In genomic region chr8:104341678-104342077, GRCm38 (mm10) we compare ENCODE assay signal across 10 mouse cellular contexts. TPM values are rescaled to one million over a fixed set of nuclear protein-coding genes. Genes with fewer than 3 reads are reported as not detected.
DNase-seq lines count a peak whose midpoint lies in the region; ATAC-seq and TF ChIP-seq lines count a peak whose summit lies in the region.
"Had no signal": no experiment of that assay in that cellular context is flagged by ENCODE, and none has a peak within 500 bp of the region (broad histone marks: within the 10 kb centered on the region; RNA-seq: fewer than 3 reads in every experiment).

No protein-coding gene starts in this region.

- H3K4me1 ChIP-seq in spleen, adult 2 months (ENCODE audit: control insufficient read depth, insufficient read depth, insufficient read length): no peaks in the 10 kb centered on the region
- peaks cover 34% of the 10 kb centered on the region for H3K4me1 ChIP-seq in liver, embryonic 13.5 days (replicated peaks)
- H3K4me1 ChIP-seq in cerebellum, adult 2 months (ENCODE audit: control insufficient read depth, insufficient read depth, low read length): peaks cover 8% of the 10 kb centered on the region; the same call in 1 of the 2 replicates

- TF ChIP-seq POLR2A in spleen, adult 2 months (IDR thresholded peaks at IDR 0.05; ENCODE audit: low read depth, low read length): no peak
- TF ChIP-seq POLR2A in cerebellum, adult 2 months (IDR thresholded peaks at IDR 0.05; ENCODE audit: borderline replicate concordance, insufficient read depth, low read length): no peak

- H3K27ac ChIP-seq in gastrocnemius, adult 2 months: peak overlapping the region; percentile 93
- peak overlapping the region; percentile 10; the same call in 1 of the 2 replicates for H3K27ac ChIP-seq in spleen, adult 2 months (ENCODE audit: insufficient read depth, low read length)
- no peak overlapping the region for H3K27ac ChIP-seq in liver, embryonic 13.5 days
- H3K27ac ChIP-seq in cerebellum, adult 2 months (ENCODE audit: insufficient read depth, low read length): no peak overlapping the region

- H3K9ac ChIP-seq in liver, embryonic 13.5 days: no peak overlapping the region

- ATAC-seq in liver, embryonic 13.5 days (ENCODE audit: low read depth): no peak

- H3K27me3 ChIP-seq in spleen, adult 2 months (ENCODE audit: control insufficient read depth, insufficient read depth, low read length): no peaks in the 10 kb centered on the region
- peaks cover 13% of the 10 kb centered on the region for H3K27me3 ChIP-seq in liver, embryonic 13.5 days
- no peaks in the 10 kb centered on the region for H3K27me3 ChIP-seq in cerebellum, adult 2 months (ENCODE audit: control insufficient read depth, insufficient read depth, low read length)

- no peak for TF ChIP-seq CTCF in gastrocnemius, adult 2 months (IDR thresholded peaks at IDR 0.05)
- TF ChIP-seq CTCF in spleen, adult 2 months (IDR thresholded peaks at IDR 0.05; ENCODE audit: extremely low read depth, insufficient read depth, insufficient read length, insufficient replicate concordance): no peak
- TF ChIP-seq CTCF in cerebellum, adult 2 months (IDR thresholded peaks at IDR 0.05; ENCODE audit: borderline replicate concordance, insufficient read depth, low read depth, low read length): no peak

- H3K9me3 ChIP-seq in liver, embryonic 13.5 days (replicated peaks): no peaks in the 10 kb centered on the region

- H3K4me2 ChIP-seq in liver, embryonic 13.5 days: peak overlapping the region; percentile 73

- 84% methylated on average over 6 of the region's 6 CpGs for WGBS in spleen, adult 2 months
- 40% methylated on average over 6 of the region's 6 CpGs for WGBS in liver, embryonic 13.5 days (ENCODE audit: insufficient replicate concordance)
- 54% methylated on average over 6 of the region's 6 CpGs for WGBS in cerebellum, adult 2 months

- H3K36me3 ChIP-seq in spleen, adult 2 months (ENCODE audit: control insufficient read depth, insufficient read depth, low read length): peaks cover 3% of the 10 kb centered on the region; the same call in 1 of the 2 replicates
- 0 out of 2 replicates have a peak, but pooled peaks cover 7% of the 10 kb centered on the region for H3K36me3 ChIP-seq in liver, embryonic 13.5 days

- DNase-seq in gastrocnemius, adult 2 months: no peak
- no peak for DNase-seq in gastrocnemius, postnatal 14 days
- DNase-seq in spleen, adult 2 months (ENCODE audit: low read depth in 1 of 2, low spot score in 2 of 2): no peak
- DNase-seq in spleen, adult 18-20 months: no peak
- DNase-seq in liver, embryonic 13.5 days: no peak
- no peak for DNase-seq in cerebellum, adult 11 months
- DNase-seq in layer of hippocampus, postnatal 25 days (ENCODE audit: extremely low spot score in 1 of 2, low spot score in 1 of 2): no peak
- DNase-seq in cerebellum, adult 2 months: no peak
- DNase-seq: thymus, postnatal 14 days had no signal

- intact Hi-C loops in gastrocnemius, adult 2 months (cut with DNase I): loop anchor here (5.0 kb wide), 1 partner anchor 89 kb away; the partner anchor contains the start of gene Cklf
- intact Hi-C loops in gastrocnemius, postnatal 14 days (cut with DNase I; ENCODE audit: low total_unique reads): loop anchor here (5.0 to 10.0 kb wide), 4 partner anchors 63 to 223 kb away; partner anchors contain the start of gene Cklf

- peak overlapping the region; percentile 88 for H3K4me3 ChIP-seq in gastrocnemius, adult 2 months
- no peak overlapping the region for H3K4me3 ChIP-seq in spleen, adult 2 months (ENCODE audit: extremely low read depth, insufficient read depth, insufficient read length)
- peak overlapping the region; percentile 61 for H3K4me3 ChIP-seq in liver, embryonic 13.5 days (replicated peaks)
- H3K4me3 ChIP-seq in cerebellum, adult 2 months (replicated peaks; ENCODE audit: insufficient read depth, low read depth, low read length): no peak overlapping the region

RNA-seq across cellular contexts. Expression of gene Cmtm3, which starts 2.5 kb away (rescaled TPM):
- total RNA-seq in gastrocnemius, adult 2 months (2021): 1 to 10 TPM; 3.5 to 8.5 TPM
- 10 to 100 TPM; 15.2 to 21.7 TPM for total RNA-seq in gastrocnemius, postnatal 14 days (2021)
- 96.3 and 106 TPM in 2 replicates for polyA plus RNA-seq in spleen, adult 2 months (2012; rRNA removed)
- 20.9 and 23.5 TPM in 2 replicates for polyA plus RNA-seq in liver, embryonic 13.5 days (2015; fragmentation: Nextera tagmentation; extraction: Ambion mirVana)
- 10 to 100 TPM; 12.4 to 16.5 TPM for total RNA-seq in layer of hippocampus, postnatal 25 days (2021)
- polyA plus RNA-seq in cerebellum, adult 2 months (2012; rRNA removed): 16.9 and 18.6 TPM in 2 replicates

RNA-seq across cellular contexts. Expression of gene Cmtm2b, which starts 19.6 kb away (rescaled TPM):
- not detected for total RNA-seq in gastrocnemius, adult 2 months (2021)
- total RNA-seq in gastrocnemius, postnatal 14 days (2021): not detected
- polyA plus RNA-seq in spleen, adult 2 months (2012; rRNA removed): not detected in 2 replicates
- polyA plus RNA-seq in liver, embryonic 13.5 days (2015; fragmentation: Nextera tagmentation; extraction: Ambion mirVana): not detected in 2 replicates
- total RNA-seq in layer of hippocampus, postnatal 25 days (2021): not detected
- not detected in 2 replicates for polyA plus RNA-seq in cerebellum, adult 2 months (2012; rRNA removed)

RNA-seq across cellular contexts. Expression of gene Gm11020, which starts 20.3 kb away (rescaled TPM):
- total RNA-seq in gastrocnemius, adult 2 months (2021): not detected
- not detected for total RNA-seq in gastrocnemius, postnatal 14 days (2021)
- polyA plus RNA-seq in spleen, adult 2 months (2012; rRNA removed): not detected in 2 replicates
- polyA plus RNA-seq in liver, embryonic 13.5 days (2015; fragmentation: Nextera tagmentation; extraction: Ambion mirVana): not detected in 2 replicates
- not detected for total RNA-seq in layer of hippocampus, postnatal 25 days (2021)
- polyA plus RNA-seq in cerebellum, adult 2 months (2012; rRNA removed): not detected in 2 replicates
- total RNA-seq: adrenal gland, adult 18-20 months had no signal

RNA-seq across cellular contexts. Expression of gene Cmtm1, which starts 31.7 kb away (rescaled TPM):
- total RNA-seq in gastrocnemius, adult 2 months (2021): not detected
- total RNA-seq in gastrocnemius, postnatal 14 days (2021): not detected
- not detected in 2 replicates for polyA plus RNA-seq in spleen, adult 2 months (2012; rRNA removed)
- not detected in 2 replicates for polyA plus RNA-seq in liver, embryonic 13.5 days (2015; fragmentation: Nextera tagmentation; extraction: Ambion mirVana)
- total RNA-seq in layer of hippocampus, postnatal 25 days (2021): not detected
- not detected in 2 replicates for polyA plus RNA-seq in cerebellum, adult 2 months (2012; rRNA removed)

RNA-seq across cellular contexts. Expression of gene Gm45711, which starts 31.8 kb away (rescaled TPM):
- total RNA-seq in gastrocnemius, adult 2 months (2021): not detected
- total RNA-seq in gastrocnemius, postnatal 14 days (2021): not detected
- polyA plus RNA-seq in spleen, adult 2 months (2012; rRNA removed): not detected in 2 replicates
- not detected in 2 replicates for polyA plus RNA-seq in liver, embryonic 13.5 days (2015; fragmentation: Nextera tagmentation; extraction: Ambion mirVana)
- total RNA-seq in layer of hippocampus, postnatal 25 days (2021): not detected
- polyA plus RNA-seq in cerebellum, adult 2 months (2012; rRNA removed): not detected in 2 replicates
- total RNA-seq: adrenal gland, adult 18-20 months had no signal

Comparison
In these comparisons a context has a peak if more than half of its experiments do, and no peak if none do; other contexts are left out.
1. H3K27ac ChIP-seq: peak in gastrocnemius, adult 2 months (single experiment) and spleen, adult 2 months (single experiment); none in liver, embryonic 13.5 days (single experiment) and cerebellum, adult 2 months (single experiment).
2. H3K4me3 ChIP-seq: peak in gastrocnemius, adult 2 months (single experiment) and liver, embryonic 13.5 days (single experiment); none in spleen, adult 2 months (single experiment) and cerebellum, adult 2 months (single experiment).